Mouse (Mus musculus) myocyte (in vitro differentiated cells): ENCODE results near the gene Armh3.

Source experiments
- CEBPB ChIP-seq: IDR thresholded peaks from 2 replicates; pipeline ENCODE4 v1.6.1; 2011; ENCODE audit warnings: mild to moderate bottlenecking, moderate library complexity; ENCODE audit not compliant: poor library complexity, insufficient read depth, severe bottlenecking
- MAX ChIP-seq: IDR thresholded peaks from one replicate; pipeline ENCODE4 v1.6.1; 2011; ENCODE audit warnings: low read depth, mild to moderate bottlenecking, control low read depth
- MYOG ChIP-seq, 3 experiments: IDR thresholded peaks; one replicate each; pipeline ENCODE4 v1.6.1; 2011; ENCODE audit warnings: control low read depth in 2 of 3, low read depth in 2 of 3, mild to moderate bottlenecking in 2 of 3; ENCODE audit not compliant: insufficient read length in 2 of 3, control insufficient read depth in 1 of 3, insufficient read depth in 1 of 3
- POLR2A ChIP-seq: IDR thresholded peaks from one replicate; pipeline ENCODE4 v1.6.1; 2011; ENCODE audit warnings: low read depth, mild to moderate bottlenecking, control low read depth, moderate library complexity; ENCODE audit not compliant: insufficient read length
- TCF12 ChIP-seq: IDR thresholded peaks from one replicate; pipeline ENCODE4 v1.6.1; 2011; ENCODE audit warnings: mild to moderate bottlenecking, control low read depth; ENCODE audit not compliant: poor library complexity, insufficient read depth, severe bottlenecking
- TCF3 ChIP-seq: IDR thresholded peaks from one replicate; pipeline ENCODE4 v1.6.1; 2011; ENCODE audit warnings: low read depth, control low read depth; ENCODE audit not compliant: insufficient read length
- USF1 ChIP-seq: IDR thresholded peaks from one replicate; pipeline ENCODE4 v1.6.1; 2011; ENCODE audit warnings: low read depth, mild to moderate bottlenecking, control low read depth, moderate library complexity

GRCm38 (mm10) chr19:46004814-46005466, 6.7 kb upstream of the Armh3 start:
- TF ChIP-seq POLR2A (no peak), USF1 (no peak), TCF3 (no peak), MYOG (IDR thresholded peaks at IDR 0.05; ENCODE audit: control insufficient read depth in 1 of 3, insufficient read depth in 1 of 3, insufficient read length in 2 of 3, low read depth in 2 of 3) (no peak), TCF12 (no peak), MAX (no peak), CEBPB (no peak)
